Mouse (Mus musculus): Measurements from ENCODE around the gene Ccdc191.

Ccdc191 gene

DNA sequence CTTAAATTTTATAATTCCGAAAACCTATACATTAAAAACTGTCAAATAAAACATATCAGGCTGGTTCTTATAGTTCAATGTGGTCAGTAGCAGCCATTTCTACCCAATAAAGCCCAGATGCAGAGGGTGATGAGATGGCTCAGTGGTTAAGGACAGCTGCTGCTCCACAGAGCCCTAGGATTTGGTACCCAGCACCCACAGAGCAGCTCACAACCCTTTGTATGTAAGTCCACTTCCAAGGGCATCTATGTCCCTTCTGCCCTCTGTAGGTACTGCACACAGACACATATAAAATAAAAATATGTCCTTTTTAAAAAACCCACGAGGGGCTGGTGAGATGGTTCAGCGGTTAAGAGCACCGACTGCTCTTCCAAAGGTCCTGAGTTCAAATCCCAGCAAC, 96.7 kb downstream of the Ccdc191 start:
- no peak for DNase-seq (ENCODE audit: low read depth)

DNA sequence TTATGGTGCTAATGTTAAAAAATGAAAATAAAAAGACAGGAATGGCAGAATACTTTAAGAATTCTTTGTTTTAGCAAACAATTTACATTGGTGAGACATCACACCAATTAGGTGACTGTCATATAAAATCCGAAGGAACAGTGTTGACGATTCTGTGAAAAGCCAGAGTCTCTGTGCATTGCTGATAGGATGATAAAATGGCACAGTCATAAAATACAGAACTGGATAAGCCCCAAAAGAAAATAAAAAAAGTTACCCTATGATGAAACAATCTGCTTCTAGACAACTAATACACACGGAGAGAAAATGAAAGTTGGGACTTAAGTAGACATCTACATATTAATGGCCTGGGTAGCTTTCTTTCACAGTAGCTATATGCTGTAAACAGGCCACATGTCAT, 105.0 kb downstream of the Ccdc191 start:
- no peak for DNase-seq (ENCODE audit: low read depth)

DNA sequence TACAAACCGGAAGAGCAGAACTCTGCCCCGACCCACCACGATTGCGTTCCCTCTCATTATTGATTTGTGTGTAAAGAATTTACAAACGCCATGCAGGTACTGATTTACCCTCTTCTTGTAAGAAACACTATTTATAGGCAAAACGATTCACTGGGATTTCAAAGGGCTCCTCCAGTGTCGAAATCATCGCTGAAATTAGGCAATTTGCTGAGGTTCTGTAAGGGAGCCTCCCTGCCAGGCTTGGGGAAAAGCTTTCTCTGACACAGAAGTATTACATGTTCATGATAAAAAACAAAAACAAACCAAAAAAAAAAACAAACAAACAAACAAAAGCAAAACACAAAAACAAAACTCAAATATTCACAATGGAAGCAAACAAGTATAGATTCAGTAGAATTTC, 109.5 kb downstream of the Ccdc191 start:
- peak; percentile 45 for DNase-seq (ENCODE audit: low read depth)

DNA sequence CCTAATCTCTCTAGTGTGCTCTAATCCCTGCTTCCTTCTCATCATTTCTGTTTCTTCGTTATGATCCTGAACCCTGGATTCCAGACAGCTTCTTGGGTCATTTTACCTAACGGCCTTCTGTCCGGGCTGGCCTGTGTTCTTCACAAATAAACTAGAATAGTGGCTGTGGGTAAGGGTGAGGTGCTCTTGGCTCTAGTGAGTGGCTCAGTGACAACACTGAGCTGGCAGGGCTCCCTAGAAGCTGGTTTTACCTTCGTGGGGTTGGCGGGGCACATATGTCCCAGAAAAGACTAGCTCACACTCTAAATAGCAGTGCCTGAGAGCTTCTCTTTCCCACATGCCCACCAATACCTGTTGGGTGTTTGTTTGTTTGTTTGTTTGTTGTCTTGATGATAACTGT, 109.9 kb downstream of the Ccdc191 start:
- no peak for DNase-seq (ENCODE audit: low read depth)

DNA sequence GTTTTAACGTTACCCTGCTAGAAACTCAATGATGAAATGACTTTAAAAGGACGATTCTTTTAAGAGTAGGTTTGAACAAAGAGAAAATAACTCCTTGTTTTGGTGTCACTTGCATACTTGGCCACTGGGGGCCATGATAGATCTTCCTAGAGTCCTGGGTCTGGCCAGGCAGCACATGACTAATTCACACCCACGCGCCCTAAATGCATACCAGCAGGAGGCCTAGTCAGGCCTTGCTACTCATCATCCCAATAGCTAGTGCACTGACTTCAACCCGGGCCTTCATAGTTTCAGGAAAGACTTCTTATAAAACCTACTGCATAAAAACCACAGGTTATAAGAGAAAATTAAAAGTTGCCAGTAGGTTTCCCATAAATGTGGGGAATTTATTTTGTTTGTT, 112.5 kb downstream of the Ccdc191 start:
- peak; percentile 79 for DNase-seq (ENCODE audit: low read depth)

DNA sequence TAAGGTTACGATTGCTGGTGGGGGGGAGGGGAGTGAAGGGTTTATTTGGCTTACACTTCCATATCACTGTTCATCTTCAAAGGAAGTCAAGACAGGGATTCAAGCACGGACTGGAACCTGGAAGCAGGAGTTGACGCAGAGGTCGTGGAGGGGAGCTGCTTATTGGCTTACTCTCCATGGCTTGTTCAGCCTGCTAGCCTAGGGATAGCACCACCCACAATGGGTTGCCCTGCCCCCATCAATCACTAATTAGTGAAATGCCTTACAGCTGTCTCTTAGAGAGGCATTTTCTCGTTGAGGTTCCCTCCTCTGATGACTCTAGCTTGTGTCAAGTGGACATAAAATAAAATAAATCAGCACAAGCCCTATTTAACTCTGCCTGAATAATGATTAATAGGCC, 121.4 kb downstream of the Ccdc191 start:
- no peak for DNase-seq (ENCODE audit: low read depth)

All from NIH3T3 (cell line).